Mouse (Mus musculus): ENCODE results near the gene N4bp2l2.

DNA sequence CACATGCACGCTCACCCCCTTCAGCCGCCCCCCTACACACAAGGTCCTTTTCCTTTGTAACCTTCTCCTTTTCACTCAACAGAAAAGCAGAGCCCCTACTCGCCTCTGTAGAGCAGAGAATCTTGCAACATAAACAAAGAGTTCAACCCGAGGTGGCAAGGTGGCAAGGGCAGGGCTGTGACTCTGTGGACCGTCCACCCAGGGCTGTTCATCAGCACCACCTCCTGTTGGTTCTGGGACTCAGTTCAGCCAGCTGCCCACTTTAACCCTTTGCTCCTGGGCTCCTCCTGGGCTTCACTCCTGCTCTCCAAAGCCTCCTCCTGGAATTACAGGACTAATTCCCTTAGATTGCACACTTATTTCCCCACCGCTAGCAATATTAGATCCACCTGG is 81.7 kb downstream of the N4bp2l2 start:
- TF ChIP-seq CTCF (conservative IDR thresholded peaks at IDR 0.05; ENCODE audit: insufficient read depth, insufficient read length, low read depth, low read length) = no peak; the same call in 1 of the 2 replicates
- no peak for TF ChIP-seq POLR2A (IDR thresholded peaks at IDR 0.05; ENCODE audit: low read depth, low read length)
